In genomic region chr15:79687646-79688267, GRCm38 (mm10) we compare ENCODE assay signal across 8 mouse cellular contexts. TPM values are rescaled to one million over a fixed set of nuclear protein-coding genes. Genes with fewer than 3 reads are reported as not detected.
DNase-seq lines count a peak whose midpoint lies in the region; ATAC-seq and TF ChIP-seq lines count a peak whose summit lies in the region.

Josd1 (minus strand) TSS chr15:79687919.

- peak; percentile 61; the same call in 1 of the 2 replicates for TF ChIP-seq POLR2A in limb, embryonic 14.5 days (IDR thresholded peaks at IDR 0.05; ENCODE audit: borderline replicate concordance, extremely low read depth, insufficient read depth, insufficient read length)

- DNase-seq in 3T3-L1 (ENCODE audit: low read depth, low spot score), result peak; percentile 95
- DNase-seq in adrenal gland, postnatal 4 days (ENCODE audit: low spot score in 2 of 2), result peak; percentile 93 to 95
- peak; percentile 96 for DNase-seq in embryonic facial prominence, embryonic 14.5 days (ENCODE audit: low spot score)
- DNase-seq in heart, adult 8-10 months (ENCODE audit: low spot score), result peak; percentile 97
- DNase-seq in kidney, adult 9 months, result peak; percentile 98
- DNase-seq in limb, embryonic 14.5 days (ENCODE audit: low spot score), result peak; percentile 89
- peak; percentile 94 for DNase-seq in midbrain, postnatal 0 days (ENCODE audit: low spot score)
- DNase-seq in spleen, postnatal 14 days (ENCODE audit: low spot score in 2 of 2), result peak; percentile 95 to 98

- ATAC-seq in embryonic facial prominence, embryonic 14.5 days (ENCODE audit: low read depth), result peak; percentile 53
- ATAC-seq in limb, embryonic 14.5 days (ENCODE audit: low FRiP score, low read depth), result peak; percentile 74
- peak; percentile 57 for ATAC-seq in midbrain, postnatal 0 days (ENCODE audit: low FRiP score)

- H3K27me3 ChIP-seq in embryonic facial prominence, embryonic 14.5 days (replicated peaks; ENCODE audit: control insufficient read depth, insufficient read depth, low read length), result no peaks in the 10 kb centered on the region
- H3K27me3 ChIP-seq in limb, embryonic 14.5 days (ENCODE audit: control insufficient read depth, insufficient read depth, low read length), result no peaks in the 10 kb centered on the region
- no peaks in the 10 kb centered on the region for H3K27me3 ChIP-seq in midbrain, postnatal 0 days (ENCODE audit: insufficient read depth, low read length)

- H3K9me3 ChIP-seq in embryonic facial prominence, embryonic 14.5 days (ENCODE audit: control insufficient read depth, low read length), result no peaks in the 10 kb centered on the region
- no peaks in the 10 kb centered on the region for H3K9me3 ChIP-seq in limb, embryonic 14.5 days (ENCODE audit: control insufficient read depth, low read length)
- no peaks in the 10 kb centered on the region for H3K9me3 ChIP-seq in midbrain, postnatal 0 days (ENCODE audit: low read length)

- no peak for TF ChIP-seq CTCF in midbrain, postnatal 0 days (IDR thresholded peaks at IDR 0.05)

- H3K27ac ChIP-seq in embryonic facial prominence, embryonic 14.5 days (replicated peaks; ENCODE audit: low read depth, low read length), result peak within 1 kb of the TSS; percentile 94
- peak within 1 kb of the TSS; percentile 96 for H3K27ac ChIP-seq in limb, embryonic 14.5 days (replicated peaks; ENCODE audit: low read depth, low read length)
- peak within 1 kb of the TSS; percentile 80 for H3K27ac ChIP-seq in midbrain, postnatal 0 days (ENCODE audit: low read depth, low read length)

- WGBS in embryonic facial prominence, embryonic 14.5 days, result 0% methylated on average over 17 of the region's 72 CpGs
- 0% methylated on average over 42 of the region's 72 CpGs for WGBS in limb, embryonic 14.5 days
- WGBS in midbrain, postnatal 0 days, result under 1% methylated on average over 52 of the region's 72 CpGs

- peaks cover 48% of the 10 kb centered on the region for H3K4me1 ChIP-seq in embryonic facial prominence, embryonic 14.5 days (ENCODE audit: control insufficient read depth, insufficient read depth, low read length)
- H3K4me1 ChIP-seq in limb, embryonic 14.5 days (ENCODE audit: control insufficient read depth, insufficient read depth, low read length), result peaks cover 51% of the 10 kb centered on the region
- peaks cover 39% of the 10 kb centered on the region for H3K4me1 ChIP-seq in midbrain, postnatal 0 days (ENCODE audit: insufficient read depth, low read length)

- H3K36me3 ChIP-seq in embryonic facial prominence, embryonic 14.5 days (ENCODE audit: control insufficient read depth, insufficient read depth, low read length), result no peaks in the 10 kb centered on the region
- no peaks in the 10 kb centered on the region for H3K36me3 ChIP-seq in limb, embryonic 14.5 days (ENCODE audit: control insufficient read depth, insufficient read depth, low read length)
- H3K36me3 ChIP-seq in midbrain, postnatal 0 days (ENCODE audit: insufficient read depth, low read length), result no peaks in the 10 kb centered on the region

- H3K4me2 ChIP-seq in embryonic facial prominence, embryonic 14.5 days (ENCODE audit: low read depth, low read length), result peak within 1 kb of the TSS; percentile 88
- H3K4me2 ChIP-seq in limb, embryonic 14.5 days (replicated peaks; ENCODE audit: low read depth, low read length, severe bottlenecking), result peak within 1 kb of the TSS; percentile 81
- H3K4me2 ChIP-seq in midbrain, postnatal 0 days (ENCODE audit: low read depth, low read length, poor library complexity, severe bottlenecking), result peak within 1 kb of the TSS; percentile 74

- H3K4me3 ChIP-seq in embryonic facial prominence, embryonic 14.5 days (ENCODE audit: low read depth, low read length), result peak within 1 kb of the TSS; percentile 72
- peak within 1 kb of the TSS; percentile 93 for H3K4me3 ChIP-seq in limb, embryonic 14.5 days (replicated peaks; ENCODE audit: low read length)
- H3K4me3 ChIP-seq in midbrain, postnatal 0 days (ENCODE audit: low read depth, low read length), result peak within 1 kb of the TSS; percentile 91

- H3K9ac ChIP-seq in embryonic facial prominence, embryonic 14.5 days (ENCODE audit: low read depth, low read length), result peak within 1 kb of the TSS; percentile 95
- peak within 1 kb of the TSS; percentile 91 for H3K9ac ChIP-seq in limb, embryonic 14.5 days (ENCODE audit: low read depth, low read length, severe bottlenecking)
- peak within 1 kb of the TSS; percentile 85 for H3K9ac ChIP-seq in midbrain, postnatal 0 days (replicated peaks; ENCODE audit: low read length, poor library complexity, severe bottlenecking)

RNA-seq across cellular contexts. Expression of gene Josd1, which starts in this region (rescaled TPM):
- 10 to 100 TPM; 29.3 to 33.5 TPM for total RNA-seq in adrenal gland, postnatal 4 days (2021)
- 19.0 and 19.9 TPM in 2 replicates for polyA plus RNA-seq in embryonic facial prominence, embryonic 14.5 days (2014; fragmentation: Nextera tagmentation; extraction: Ambion mirVana)
- total RNA-seq in heart, adult 8-10 months (2022), result 10 to 100 TPM; 19.7 to 28.9 (median 23.3) TPM
- polyA plus RNA-seq in limb, embryonic 14.5 days (2012; rRNA removed), result 38.7 and 44.6 TPM in 2 replicates
- 21.1 and 23.3 TPM in 2 replicates for polyA plus RNA-seq in limb, embryonic 14.5 days (2014; fragmentation: Nextera tagmentation; extraction: Ambion mirVana)
- total RNA-seq in midbrain, postnatal 0 days (2014; rRNA removed), result 58.7 and 59.6 TPM in 2 replicates
- polyA plus RNA-seq in midbrain, postnatal 0 days (2015; fragmentation: Nextera tagmentation; extraction: Ambion mirVana), result 16.8 and 17.7 TPM in 2 replicates

Comparison
In these comparisons a context has a peak if more than half of its experiments do, and no peak if none do; other contexts are left out.
1. Peak in every context shown above with its lines: DNase-seq, ATAC-seq, H3K4me3 ChIP-seq and H3K27ac ChIP-seq.